Mouse (Mus musculus) mature B cell (primary cell): ENCODE data around the gene Zfp866.

Source experiments
- in situ Hi-C: fragments of 300-500 bp; cut with MboI; formaldehyde crosslinking; loops from 2 replicates; pipeline ENCODE4 v1.14.3; 2019

Zfp866 gene

GRCm38 (mm10) chr8:69790773-69791367 lies at the start of gene Zfp866, which contains the start of gene Atp13a1:
Zfp866 (minus strand) TSS chr8:69791178.
Atp13a1 (plus strand) TSS chr8:69791163.
- in situ Hi-C loops: no loop called here

GRCm38 (mm10) chr8:69837057-69837682 lies 46.2 kb upstream of the Zfp866 start:
- in situ Hi-C loops: no loop called here

DNA sequence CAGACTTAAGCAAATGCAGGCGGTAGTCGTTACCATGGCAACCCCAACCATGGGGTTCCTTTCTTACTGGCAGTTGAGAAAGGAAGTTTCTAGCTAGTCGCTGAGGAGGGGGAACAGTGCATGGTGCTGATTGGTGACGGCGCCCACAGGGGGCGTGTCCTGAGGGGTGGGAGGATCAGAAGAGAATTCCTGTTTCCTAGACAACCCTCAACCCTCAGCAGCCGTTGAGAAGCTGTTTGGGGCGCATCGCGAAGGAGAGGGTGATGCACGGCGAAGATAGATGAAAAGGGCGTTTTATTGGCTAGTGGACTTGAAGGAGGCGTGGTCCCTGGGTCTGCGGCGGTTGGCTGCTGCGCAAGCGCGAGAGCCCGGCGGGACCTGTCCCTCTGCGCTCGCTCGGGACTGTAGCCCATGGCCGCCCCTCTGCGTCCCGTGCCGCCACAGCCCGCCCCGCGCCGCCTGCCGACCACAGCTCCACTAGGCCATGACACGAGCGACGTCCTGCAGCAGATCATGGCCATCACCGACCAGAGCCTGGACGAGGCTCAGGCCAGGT lies 41.4 kb upstream of the Zfp866 start, which contains the start of gene Pbx4:
Gene Pbx4, plus strand, starts transcription at position 194 of the 556 bp plus-strand sequence.
- in situ Hi-C loops: no loop called here

GRCm38 (mm10) chr8:69826371-69826770 lies 35.4 kb upstream of the Zfp866 start:
- in situ Hi-C loops: no loop called here

GRCm38 (mm10) chr8:69822386-69823191 lies 31.6 kb upstream of the Zfp866 start, which contains the start of gene Lpar2:
Lpar2 (plus strand) TSS chr8:69822429.
- in situ Hi-C loops: no loop called here

- in situ Hi-C loops: no loop called here
Observed at GRCm38 (mm10) chr8:69821971-69822385, 31.0 kb upstream of the Zfp866 start.

GRCm38 (mm10) chr8:69820466-69820865 lies 29.5 kb upstream of the Zfp866 start:
- in situ Hi-C loops: no loop called here

- in situ Hi-C loops: no loop called here
Observed at GRCm38 (mm10) chr8:69815396-69815795, 24.4 kb upstream of the Zfp866 start.

DNA sequence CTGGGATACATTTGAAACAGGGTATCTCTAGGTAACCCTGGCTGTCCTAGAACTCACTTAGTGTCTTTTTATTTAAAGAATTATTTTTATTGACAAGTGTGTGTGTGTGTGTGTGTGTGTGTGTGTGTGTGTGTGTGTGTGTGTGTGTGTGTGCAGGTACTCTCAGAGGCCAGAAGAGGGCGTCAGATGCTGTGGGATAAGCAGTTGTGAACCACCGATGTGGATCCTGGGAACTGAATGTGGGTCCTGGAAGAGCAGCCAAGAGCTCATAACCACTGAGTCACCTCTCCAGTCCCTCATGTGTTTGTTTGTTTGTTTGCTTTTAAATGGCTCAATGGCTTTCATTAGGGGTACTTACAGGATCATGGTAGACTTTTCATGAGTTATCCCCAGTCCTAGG lies 23.9 kb upstream of the Zfp866 start:
- in situ Hi-C loops: no loop called here

DNA sequence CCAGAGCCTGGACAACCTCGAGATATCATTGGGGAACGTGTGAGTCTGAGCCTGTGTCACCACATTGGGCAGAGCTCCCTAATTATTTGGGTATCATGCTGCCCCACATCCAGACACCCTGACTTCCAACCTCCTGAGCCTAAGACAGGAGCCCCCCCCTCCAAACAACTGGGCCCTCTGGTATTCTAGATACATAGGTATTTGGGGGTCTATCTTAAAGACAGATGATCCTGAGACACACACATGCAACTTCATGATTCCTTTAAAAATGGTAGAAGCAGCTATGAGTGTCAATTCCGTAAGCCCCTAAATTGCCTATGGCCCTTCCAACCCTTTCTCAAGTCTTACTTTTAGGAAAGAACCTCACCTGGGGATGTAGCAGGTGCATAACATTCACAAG lies 18.8 kb upstream of the Zfp866 start:
- in situ Hi-C loops: no loop called here

- in situ Hi-C loops: no loop called here
Observed at GRCm38 (mm10) chr8:69808864-69809403, 18.0 kb upstream of the Zfp866 start.

- in situ Hi-C loops: no loop called here
Observed at GRCm38 (mm10) chr8:69808094-69808863, 17.3 kb upstream of the Zfp866 start, which contains the start of gene Gmip. Gmip (plus strand) TSS chr8:69808679.

DNA sequence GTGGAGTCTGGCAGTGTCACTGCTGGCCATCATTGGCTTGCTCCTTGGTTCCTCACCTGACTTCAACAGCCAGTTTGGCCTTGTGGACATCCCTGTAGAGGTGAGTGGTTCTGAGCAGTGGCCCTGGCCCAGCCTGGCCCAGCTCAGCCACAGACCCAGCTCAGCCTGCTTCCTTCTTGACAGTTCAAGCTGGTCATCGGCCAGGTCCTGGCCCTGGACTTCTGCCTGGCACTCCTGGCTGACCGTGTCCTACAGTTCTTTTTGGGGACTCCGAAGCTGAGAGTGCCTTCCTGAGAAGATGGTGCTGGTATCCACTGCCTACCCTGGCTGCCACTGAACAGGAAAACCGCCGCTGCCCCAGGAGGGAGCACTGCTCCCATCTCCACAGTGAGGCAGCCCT lies 16.3 kb upstream of the Zfp866 start:
- in situ Hi-C loops: no loop called here

DNA sequence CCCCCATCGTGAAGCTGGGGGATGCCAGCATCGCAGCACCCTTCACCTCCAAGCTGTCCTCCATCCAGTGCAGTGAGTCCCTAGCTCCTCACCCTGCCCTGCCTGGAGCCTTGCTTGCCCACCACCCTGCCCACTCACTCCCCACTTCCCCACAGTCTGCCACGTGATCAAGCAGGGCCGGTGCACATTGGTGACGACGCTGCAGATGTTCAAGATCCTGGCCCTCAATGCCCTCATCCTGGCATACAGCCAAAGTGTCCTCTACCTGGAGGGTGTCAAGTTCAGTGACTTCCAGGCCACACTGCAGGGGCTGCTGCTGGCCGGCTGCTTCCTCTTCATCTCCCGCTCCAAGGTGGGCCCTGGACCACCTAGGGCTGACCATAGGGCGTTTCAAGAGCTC lies 14.5 kb upstream of the Zfp866 start:
- in situ Hi-C loops: no loop called here

DNA sequence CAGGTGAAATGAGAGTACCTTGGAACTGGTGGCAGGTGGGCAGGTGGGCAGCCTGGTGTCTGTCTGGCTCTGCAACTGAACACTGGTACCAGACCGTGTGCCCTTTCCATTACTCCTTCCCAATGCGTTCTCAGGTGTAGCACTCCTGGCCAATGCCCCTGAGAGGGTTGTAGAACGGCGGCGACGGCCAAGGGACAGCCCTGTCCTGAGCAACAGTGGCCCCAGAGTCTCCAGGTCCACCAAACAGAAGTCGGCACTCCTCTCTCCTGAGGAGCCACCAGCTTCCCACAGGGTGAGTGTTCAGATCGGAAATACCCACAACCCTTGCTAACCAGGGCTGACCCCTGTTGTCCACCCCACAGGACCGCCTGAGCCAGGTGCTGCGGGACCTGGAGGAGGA lies 14.1 kb upstream of the Zfp866 start:
- in situ Hi-C loops: no loop called here

- in situ Hi-C loops: no loop called here
Observed at GRCm38 (mm10) chr8:69804537-69804936, 13.6 kb upstream of the Zfp866 start.

DNA sequence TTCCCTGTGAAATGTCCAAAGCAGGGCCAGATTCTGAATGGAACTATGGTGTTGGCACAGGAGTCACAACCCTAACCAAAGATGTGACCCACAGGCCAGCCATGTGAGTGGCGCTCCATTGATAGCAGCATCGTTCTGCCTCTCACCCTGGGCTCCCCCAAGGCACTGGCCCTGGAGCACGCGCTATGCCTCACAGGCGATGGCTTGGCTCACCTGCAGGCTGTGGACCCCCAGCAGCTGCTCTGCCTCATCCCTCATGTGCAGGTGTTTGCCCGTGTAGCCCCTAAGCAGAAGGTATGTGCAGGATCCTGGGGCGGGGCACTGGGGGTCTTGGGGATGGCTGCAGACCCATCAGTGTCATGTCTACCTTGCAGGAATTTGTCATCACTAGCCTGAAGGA lies 12.4 kb upstream of the Zfp866 start:
- in situ Hi-C loops: no loop called here

- in situ Hi-C loops: no loop called here
Observed at GRCm38 (mm10) chr8:69802216-69802615, 11.2 kb upstream of the Zfp866 start.

GRCm38 (mm10) chr8:69801796-69802195 lies 10.8 kb upstream of the Zfp866 start:
- in situ Hi-C loops: no loop called here

- in situ Hi-C loops: no loop called here
Observed at GRCm38 (mm10) chr8:69799946-69800345, 9.0 kb upstream of the Zfp866 start.

- in situ Hi-C loops: no loop called here
Observed at GRCm38 (mm10) chr8:69799261-69799660, 8.3 kb upstream of the Zfp866 start.
